27 mouse cellular contexts compared by ENCODE assay signal in the genomic region with DNA sequence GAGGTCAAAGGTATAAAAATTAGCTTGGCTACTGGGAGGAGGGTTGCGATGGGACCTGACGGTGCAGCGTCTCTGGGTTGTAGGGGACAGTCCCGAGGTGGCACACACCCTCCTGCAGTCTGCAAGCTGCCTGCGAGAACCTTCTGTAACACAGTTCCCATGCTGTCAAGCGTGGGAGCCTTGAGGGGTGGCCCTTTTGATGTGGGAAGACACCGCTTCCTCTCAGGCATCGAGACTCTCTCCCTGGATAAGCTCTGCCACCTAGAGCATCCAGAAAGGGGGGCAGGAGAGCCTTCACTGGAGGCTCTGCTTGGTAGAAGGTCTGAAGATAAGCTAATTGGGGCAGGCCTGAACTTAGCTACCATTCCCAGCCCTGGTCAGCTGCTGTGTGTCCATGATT. TPM values are rescaled to one million over a fixed set of nuclear protein-coding genes. Genes with fewer than 3 reads are reported as not detected.
A peak's percentile ranks its signal among the peaks of the same experiment; 100 is the strongest.
DNase-seq lines count a peak whose midpoint lies in the region; ATAC-seq and TF ChIP-seq lines count a peak whose summit lies in the region.
"Had no signal": no experiment of that assay in that cellular context is flagged by ENCODE, and none has a peak within 500 bp of the region (broad histone marks: within the 10 kb centered on the region; RNA-seq: fewer than 3 reads in every experiment).

No protein-coding gene starts in this region.

- DNase-seq in spleen, adult 18-20 months, result peak; percentile 58 to 74
- DNase-seq in spleen, adult 12 weeks (ENCODE audit: low spot score), result no peak
- peak; percentile 88 for DNase-seq in thymus, adult 2 months
- no peak for DNase-seq in forebrain, postnatal 0 days
- no peak for DNase-seq in left cerebral cortex, adult 11 months (ENCODE audit: low spot score)
- DNase-seq: adrenal gland, adult 2 months; cerebellum, postnatal 10 days; kidney, postnatal 36 days; lung, adult 18-20 months; lung, postnatal 36 days; right cerebral cortex, postnatal 14 days had no signal

- H3K36me3 ChIP-seq in thymus, adult 2 months (ENCODE audit: control insufficient read depth, insufficient read depth, low read length), result no peaks in the 10 kb centered on the region
- H3K36me3 ChIP-seq in forebrain, postnatal 0 days (ENCODE audit: insufficient read depth), result peaks cover 67% of the 10 kb centered on the region
- no peaks in the 10 kb centered on the region for H3K36me3 ChIP-seq in intestine, embryonic 15.5 days
- H3K36me3 ChIP-seq: embryonic facial prominence, embryonic 12.5 days; midbrain, embryonic 10.5 days had no signal

- no peak overlapping the region for H3K9ac ChIP-seq in forebrain, postnatal 0 days
- H3K9ac ChIP-seq in intestine, embryonic 15.5 days, result no peak overlapping the region
- H3K9ac ChIP-seq: embryonic facial prominence, embryonic 12.5 days; hindbrain, embryonic 13.5 days; neural tube, embryonic 13.5 days had no signal

- no peak for TF ChIP-seq POLR2A in thymus, adult 2 months (IDR thresholded peaks at IDR 0.05; ENCODE audit: control insufficient read depth, extremely low read depth, insufficient read depth, low read length, poor library complexity)

- H3K27me3 ChIP-seq in thymus, adult 2 months (ENCODE audit: control insufficient read depth, insufficient read depth, low read length), result no peaks in the 10 kb centered on the region
- H3K27me3 ChIP-seq in forebrain, postnatal 0 days (ENCODE audit: insufficient read depth, low read length), result no peaks in the 10 kb centered on the region
- peaks cover 27% of the 10 kb centered on the region for H3K27me3 ChIP-seq in intestine, embryonic 15.5 days (replicated peaks)

- H3K4me1 ChIP-seq in thymus, adult 2 months (replicated peaks; ENCODE audit: control insufficient read depth, insufficient read depth, low read length), result peaks cover 74% of the 10 kb centered on the region
- peaks cover 5% of the 10 kb centered on the region for H3K4me1 ChIP-seq in forebrain, postnatal 0 days (ENCODE audit: insufficient read depth)
- H3K4me1 ChIP-seq in intestine, embryonic 15.5 days (replicated peaks), result peaks cover 5% of the 10 kb centered on the region; the same call in 1 of the 2 replicates

- H3K4me2 ChIP-seq in forebrain, postnatal 0 days (ENCODE audit: low read depth), result no peak overlapping the region
- no peak overlapping the region for H3K4me2 ChIP-seq in intestine, embryonic 15.5 days (replicated peaks)
- H3K4me2 ChIP-seq: embryonic facial prominence, embryonic 12.5 days; hindbrain, embryonic 13.5 days; liver, embryonic 11.5 days; neural tube, embryonic 13.5 days had no signal

- no peak overlapping the region for H3K27ac ChIP-seq in thymus, adult 2 months (ENCODE audit: control insufficient read depth, insufficient read depth, low read length)
- no peak overlapping the region for H3K27ac ChIP-seq in forebrain, postnatal 0 days (ENCODE audit: low read depth, low read length)
- no peak overlapping the region for H3K27ac ChIP-seq in intestine, embryonic 15.5 days
- H3K27ac ChIP-seq: embryonic facial prominence, embryonic 12.5 days; hindbrain, embryonic 13.5 days; midbrain, embryonic 10.5 days; neural tube, embryonic 13.5 days had no signal

- peak; percentile 15; the same call in 1 of the 2 replicates for ATAC-seq in neutrophil, adult 5-6 weeks (ENCODE audit: extremely low read depth, insufficient number of reproducible peaks, low FRiP score, poor library complexity, severe bottlenecking)
- ATAC-seq in forebrain, postnatal 0 days, result no peak
- ATAC-seq in intestine, embryonic 15.5 days, result no peak
- no peak for ATAC-seq in megakaryocyte-erythroid progenitor cell, adult 5-6 weeks (replicated peaks; ENCODE audit: low FRiP score, low TSS enrichment, poor library complexity, severe bottlenecking)
- ATAC-seq: forebrain, embryonic 14.5 days; intestine, embryonic 16.5 days had no signal

- WGBS in thymus, adult 2 months, result 3% methylated on average over 8 of the region's 8 CpGs
- 83% methylated on average over 8 of the region's 8 CpGs for WGBS in forebrain, postnatal 0 days
- 73% methylated on average over 8 of the region's 8 CpGs for WGBS in intestine, embryonic 15.5 days

- no peak overlapping the region for H3K4me3 ChIP-seq in thymus, adult 2 months (ENCODE audit: control insufficient read depth, insufficient read depth, low read length)
- H3K4me3 ChIP-seq in forebrain, postnatal 0 days (ENCODE audit: low read depth, low read length), result no peak overlapping the region
- H3K4me3 ChIP-seq in intestine, embryonic 15.5 days (replicated peaks), result no peak overlapping the region
- H3K4me3 ChIP-seq: embryonic facial prominence, embryonic 12.5 days; erythroblast, embryonic 14.5 days; hindbrain, embryonic 13.5 days; midbrain, embryonic 10.5 days; neural tube, embryonic 13.5 days had no signal

- no peaks in the 10 kb centered on the region for H3K9me3 ChIP-seq in forebrain, postnatal 0 days (ENCODE audit: low read length)
- no peaks in the 10 kb centered on the region for H3K9me3 ChIP-seq in intestine, embryonic 15.5 days
- H3K9me3 ChIP-seq: embryonic facial prominence, embryonic 12.5 days; hindbrain, embryonic 13.5 days; midbrain, embryonic 10.5 days; neural tube, embryonic 13.5 days had no signal

- no peak for TF ChIP-seq CTCF in thymus, adult 2 months (IDR thresholded peaks at IDR 0.05; ENCODE audit: borderline replicate concordance, control insufficient read depth, extremely low read depth, insufficient read depth, low read length, poor library complexity)
- TF ChIP-seq CTCF in forebrain, postnatal 0 days (IDR thresholded peaks at IDR 0.05; ENCODE audit: low read depth), result no peak

RNA-seq across cellular contexts. Expression of a gene that starts 26.0 kb away (rescaled TPM):
- total RNA-seq in neutrophil, adult 5-6 weeks (2017), result 30.0 and 36.0 TPM in 2 replicates
- 60.6 and 66.6 TPM in 2 replicates for polyA plus RNA-seq in thymus, adult 2 months (2012; rRNA removed)
- 154 and 193 TPM in 2 replicates for total RNA-seq in forebrain, postnatal 0 days (2014; rRNA removed)
- polyA plus RNA-seq in forebrain, postnatal 0 days (2015; fragmentation: Nextera tagmentation; extraction: Ambion mirVana), result 59.4 and 65.2 TPM in 2 replicates
- polyA plus RNA-seq in intestine, embryonic 15.5 days (2015; fragmentation: Nextera tagmentation; extraction: Ambion mirVana), result 4.1 and 4.3 TPM in 2 replicates
- total RNA-seq in megakaryocyte-erythroid progenitor cell, adult 5-6 weeks (2014; fragmentation: Nextera tagmentation), result 8.7 TPM in 1 of 2 replicates, not detected in the other
- total RNA-seq in megakaryocyte-erythroid progenitor cell, adult 5-6 weeks (2017), result 0.56 TPM in 1 of 2 replicates, not detected in the other
- polyA plus RNA-seq: erythroblast, embryonic 14.5 days had no signal

RNA-seq across cellular contexts. Expression of a gene that starts 37.1 kb away (rescaled TPM):
- 4.5 and 5.4 TPM in 2 replicates for total RNA-seq in neutrophil, adult 5-6 weeks (2017)
- 27.7 and 28.0 TPM in 2 replicates for polyA plus RNA-seq in thymus, adult 2 months (2012; rRNA removed)
- total RNA-seq in forebrain, postnatal 0 days (2014; rRNA removed), result 25.9 and 36.8 TPM in 2 replicates
- polyA plus RNA-seq in forebrain, postnatal 0 days (2015; fragmentation: Nextera tagmentation; extraction: Ambion mirVana), result 14.0 and 20.0 TPM in 2 replicates
- 0.49 and 1.0 TPM in 2 replicates for polyA plus RNA-seq in intestine, embryonic 15.5 days (2015; fragmentation: Nextera tagmentation; extraction: Ambion mirVana)
- total RNA-seq in megakaryocyte-erythroid progenitor cell, adult 5-6 weeks (2014; fragmentation: Nextera tagmentation), result not detected in 2 replicates
- not detected in 2 replicates for total RNA-seq in megakaryocyte-erythroid progenitor cell, adult 5-6 weeks (2017)
- total RNA-seq: gastrocnemius, postnatal 4 days had no signal
- polyA plus RNA-seq: heart, postnatal 0 days had no signal

RNA-seq across cellular contexts. Expression of a gene that starts 51.6 kb away (rescaled TPM):
- not detected in 2 replicates for total RNA-seq in neutrophil, adult 5-6 weeks (2017)
- 0.15 and 0.33 TPM in 2 replicates for polyA plus RNA-seq in thymus, adult 2 months (2012; rRNA removed)
- 1.9 and 2.1 TPM in 2 replicates for total RNA-seq in forebrain, postnatal 0 days (2014; rRNA removed)
- 0.68 and 1.2 TPM in 2 replicates for polyA plus RNA-seq in forebrain, postnatal 0 days (2015; fragmentation: Nextera tagmentation; extraction: Ambion mirVana)
- not detected in 2 replicates for polyA plus RNA-seq in intestine, embryonic 15.5 days (2015; fragmentation: Nextera tagmentation; extraction: Ambion mirVana)
- not detected in 2 replicates for total RNA-seq in megakaryocyte-erythroid progenitor cell, adult 5-6 weeks (2014; fragmentation: Nextera tagmentation)
- not detected in 2 replicates for total RNA-seq in megakaryocyte-erythroid progenitor cell, adult 5-6 weeks (2017)
- total RNA-seq: gastrocnemius, postnatal 4 days; monocyte, adult 5-6 weeks had no signal
- polyA plus RNA-seq: adrenal gland, adult 2 months; embryonic facial prominence, embryonic 12.5 days; erythroblast, embryonic 14.5 days; heart, postnatal 0 days; intestine, embryonic 16.5 days; kidney, embryonic 14.5 days; limb, embryonic 11.5 days; liver, embryonic 11.5 days; midbrain, embryonic 10.5 days; neural tube, embryonic 13.5 days had no signal

Comparison
In these comparisons a context has a peak if more than half of its experiments do, and no peak if none do; other contexts are left out.
1. DNase-seq: peak in spleen, adult 18-20 months (2 of 2) and thymus, adult 2 months (single experiment); none in spleen, adult 12 weeks (single experiment), forebrain, postnatal 0 days (single experiment) and left cerebral cortex, adult 11 months (single experiment).